Mouse (Mus musculus) testis, adult 2 months (tissue): Measurements from ENCODE around the gene Myrfl.

Experiments used
- CTCF ChIP-seq: fragments of 200-500 bp; IDR thresholded peaks from 2 replicates; pipeline ENCODE4 v1.5.1; 2012; ENCODE audit warnings: low read depth, mild to moderate bottlenecking, inconsistent platforms, low read length, moderate library complexity; ENCODE audit not compliant: control insufficient read depth, insufficient read depth, insufficient replicate concordance
- POLR2A ChIP-seq: fragments of 200-500 bp; IDR thresholded peaks from 2 replicates; pipeline ENCODE4 v1.6.1; 2012; ENCODE audit warnings: low read depth, mild to moderate bottlenecking, inconsistent platforms, low read length, moderate library complexity; ENCODE audit not compliant: control insufficient read depth

DNA sequence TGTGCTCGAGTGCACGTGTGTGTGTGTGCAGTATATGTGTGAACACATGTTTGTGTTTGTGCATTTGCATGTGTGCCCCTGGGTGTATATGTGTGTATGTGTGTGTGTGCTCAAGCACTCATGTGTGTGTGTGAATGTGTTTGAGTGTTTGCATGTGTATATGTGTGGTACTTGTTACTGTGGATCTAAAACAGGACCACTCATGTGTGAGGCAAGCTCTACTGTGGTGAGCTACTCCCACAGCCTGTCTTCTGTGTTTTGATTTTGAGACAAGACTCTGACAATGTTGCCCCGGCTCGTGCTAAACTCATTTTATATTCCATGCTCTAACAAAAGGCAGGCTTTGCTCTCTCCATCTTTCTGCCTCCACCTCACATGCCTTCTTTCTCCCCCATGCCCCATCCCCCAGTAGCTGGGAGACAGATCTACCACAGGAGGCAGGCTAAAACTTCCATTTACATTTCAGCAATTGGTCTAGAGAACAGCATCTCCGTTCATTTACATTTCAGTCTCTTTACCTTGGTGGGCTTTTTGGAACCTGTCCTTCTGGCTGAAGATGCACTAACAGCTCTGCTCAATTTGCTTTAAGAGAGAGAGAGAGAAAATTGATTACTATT is 94.4 kb downstream of the Myrfl start:
- no peak for TF ChIP-seq CTCF
- no peak for TF ChIP-seq POLR2A
